Mouse (Mus musculus): Measurements from ENCODE around the gene Ift81.

Gene Ift81

DNA sequence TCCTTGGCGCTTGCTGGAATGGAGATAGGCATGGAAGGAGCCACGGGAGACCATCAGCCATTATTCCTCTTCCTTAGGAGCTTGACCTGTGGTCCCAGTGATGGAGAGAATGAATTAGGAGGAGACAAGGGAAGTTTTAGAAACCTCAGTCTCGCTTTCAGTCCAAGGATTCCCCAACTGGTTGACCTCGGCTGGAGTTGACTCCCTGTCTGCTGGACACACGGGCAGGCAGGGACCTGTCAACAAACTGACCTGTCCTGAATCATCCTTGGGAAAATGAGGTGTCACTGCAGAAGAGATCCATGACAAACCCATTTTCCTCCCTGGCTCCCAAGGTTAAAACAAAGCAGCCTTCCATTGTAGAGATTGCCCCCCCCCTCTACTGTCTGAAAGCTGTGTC lies 97.4 kb downstream of the Ift81 start:
- DNase-seq (ENCODE audit: low read depth, low spot score): no peak

DNA sequence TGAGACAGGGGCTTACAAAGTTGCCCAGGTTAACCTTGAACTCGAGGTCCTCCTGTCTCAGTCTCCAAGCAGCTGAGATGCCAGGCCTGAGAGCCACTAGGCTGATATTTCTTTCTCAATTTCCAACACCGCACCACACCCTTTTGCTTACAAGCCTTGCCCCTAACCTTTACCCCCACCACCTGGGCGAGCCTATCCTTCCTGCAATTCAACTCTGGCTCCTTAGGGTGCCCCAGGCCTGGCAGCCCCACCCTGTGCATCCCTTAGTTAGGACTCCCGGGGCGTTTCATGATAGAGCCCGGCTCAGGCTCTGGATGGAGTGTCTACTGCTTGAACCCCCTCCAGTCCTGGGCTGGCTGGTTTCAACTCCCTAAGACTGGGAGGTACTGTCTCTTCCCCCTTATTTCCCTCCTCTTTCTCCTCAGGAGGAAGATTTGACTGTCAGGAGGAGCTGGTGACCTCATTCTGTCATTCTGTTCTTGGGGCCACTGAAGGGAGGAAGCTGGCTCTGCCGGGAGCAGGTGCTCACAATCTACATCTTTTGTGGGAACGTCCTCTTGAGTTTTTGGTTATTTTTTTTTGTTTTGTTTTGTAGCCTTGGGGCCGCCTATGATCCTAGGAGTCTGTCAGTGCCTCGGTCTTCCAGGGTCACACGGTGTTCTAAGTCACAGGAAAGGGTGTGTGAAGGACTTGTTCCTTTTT lies 98.1 kb downstream of the Ift81 start:
- DNase-seq (ENCODE audit: low read depth, low spot score): no peak

DNA sequence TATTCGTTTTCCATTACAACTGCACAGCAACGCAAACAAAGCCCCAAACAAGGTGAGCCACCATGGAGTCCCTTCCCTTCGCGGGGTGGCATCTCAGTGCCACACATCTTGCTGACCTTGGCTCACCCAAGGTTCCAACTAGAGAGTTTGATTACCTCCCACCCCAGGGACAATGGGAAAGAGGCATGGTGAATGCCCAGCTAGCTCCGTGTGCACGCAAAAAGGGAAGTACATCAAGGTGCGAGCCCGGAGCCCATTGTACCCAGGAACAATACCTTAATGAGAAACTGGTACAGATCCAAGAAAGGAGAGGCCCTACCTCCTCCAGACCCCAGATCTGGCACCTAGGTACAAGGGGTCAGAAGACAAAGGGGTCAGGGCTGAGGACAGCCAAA lies 100.2 kb downstream of the Ift81 start:
- DNase-seq (ENCODE audit: low read depth, low spot score): no peak

DNA sequence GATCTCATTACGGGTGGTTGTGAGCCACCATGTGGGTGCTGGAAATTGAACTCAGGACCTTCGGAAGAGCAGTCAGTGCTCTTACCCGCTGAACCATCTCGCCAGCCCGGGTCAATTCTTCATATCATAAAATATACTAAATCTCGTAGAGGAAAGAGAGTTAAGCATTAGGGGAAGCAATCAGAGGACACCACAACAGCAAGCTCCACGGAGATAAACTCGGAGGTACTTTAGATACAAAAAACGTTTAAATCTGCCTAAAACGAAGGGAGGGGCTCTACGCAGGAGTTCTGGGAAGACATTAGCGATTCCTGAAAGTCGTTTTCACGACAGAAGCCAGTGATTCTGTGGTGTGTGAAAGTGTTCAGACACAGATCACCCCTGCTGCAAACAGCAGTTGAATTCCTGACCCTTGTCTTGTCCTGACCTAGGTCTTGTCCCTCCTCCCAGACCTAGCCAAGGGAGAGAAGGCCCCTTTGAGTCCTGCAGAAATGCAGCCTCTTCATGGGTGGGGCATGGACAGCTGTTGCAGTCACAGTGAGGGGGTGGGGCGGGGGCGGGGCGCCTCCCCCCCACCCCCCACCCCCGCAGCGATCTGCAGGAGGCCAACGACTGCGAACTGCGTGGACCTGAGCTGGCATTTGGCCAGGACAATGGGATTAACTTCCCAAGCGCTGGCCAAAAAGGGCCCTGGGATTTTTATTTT lies 100.7 kb downstream of the Ift81 start:
- DNase-seq (ENCODE audit: low read depth, low spot score): no peak

DNA sequence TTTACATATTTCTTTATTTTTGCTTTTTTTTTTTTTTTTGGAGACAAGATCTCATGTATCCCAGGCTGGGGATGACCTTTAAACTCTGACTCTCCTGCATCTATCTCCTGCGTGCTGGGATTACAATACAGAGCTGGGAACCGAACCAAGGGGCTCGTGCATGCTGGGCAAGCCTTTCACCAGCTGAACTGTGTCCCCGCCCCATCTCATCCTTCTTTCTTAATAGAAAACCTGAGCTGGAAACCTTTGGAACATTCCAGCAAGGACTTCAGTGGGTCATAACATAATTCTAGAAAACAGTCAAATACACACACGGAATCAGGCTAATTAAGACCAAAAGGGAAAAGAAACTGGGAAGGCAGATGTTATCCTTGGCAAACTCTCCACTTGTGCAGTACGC lies 102.3 kb downstream of the Ift81 start:
- DNase-seq (ENCODE audit: low read depth, low spot score): no peak

DNA sequence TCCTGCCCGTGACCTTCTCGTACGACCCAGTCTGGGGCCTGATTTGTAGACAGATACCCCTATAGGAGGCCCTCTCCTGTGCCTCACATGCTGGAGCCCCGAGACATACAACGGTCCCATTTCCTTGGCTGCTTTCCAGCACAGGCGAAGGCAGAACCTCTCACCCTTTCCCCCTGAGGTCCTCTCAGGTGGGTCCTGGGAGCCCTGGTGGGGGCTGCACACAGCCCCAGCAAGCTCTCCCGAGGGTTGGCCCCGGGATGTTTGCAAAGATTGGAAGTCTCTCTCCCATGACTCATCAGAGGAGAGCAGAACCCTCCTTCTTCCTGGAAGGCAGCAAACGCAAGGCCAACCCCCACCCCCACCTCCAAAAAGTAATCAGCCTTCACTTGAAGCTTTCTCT lies 102.9 kb downstream of the Ift81 start:
- DNase-seq (ENCODE audit: low read depth, low spot score): peak; percentile 11

DNA sequence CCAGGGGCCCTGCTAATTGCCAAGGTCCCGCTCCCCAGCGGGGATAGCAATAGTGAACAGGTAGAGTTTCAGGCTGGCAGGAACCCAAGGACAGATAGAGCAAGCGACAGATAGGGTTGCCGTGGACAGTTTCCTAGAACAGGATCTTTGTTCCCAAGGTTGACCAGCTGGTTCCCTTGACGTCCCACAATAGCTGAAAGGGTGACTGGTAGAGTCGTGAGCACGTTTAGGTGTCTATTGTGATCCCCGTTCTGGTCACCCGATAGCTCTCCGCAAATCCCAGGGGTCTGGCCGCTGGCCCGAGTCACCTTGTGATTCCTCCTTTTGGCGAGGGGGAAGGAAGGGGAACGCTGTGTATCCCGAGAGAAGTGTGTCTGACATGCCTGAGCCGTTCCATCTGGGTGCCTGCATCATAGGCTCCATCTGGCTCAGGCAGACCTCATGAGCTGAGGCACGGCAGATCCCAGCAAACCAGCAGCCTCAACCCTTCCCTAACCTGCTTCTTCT lies 103.6 kb downstream of the Ift81 start:
- no peak for DNase-seq (ENCODE audit: low read depth, low spot score)

DNA sequence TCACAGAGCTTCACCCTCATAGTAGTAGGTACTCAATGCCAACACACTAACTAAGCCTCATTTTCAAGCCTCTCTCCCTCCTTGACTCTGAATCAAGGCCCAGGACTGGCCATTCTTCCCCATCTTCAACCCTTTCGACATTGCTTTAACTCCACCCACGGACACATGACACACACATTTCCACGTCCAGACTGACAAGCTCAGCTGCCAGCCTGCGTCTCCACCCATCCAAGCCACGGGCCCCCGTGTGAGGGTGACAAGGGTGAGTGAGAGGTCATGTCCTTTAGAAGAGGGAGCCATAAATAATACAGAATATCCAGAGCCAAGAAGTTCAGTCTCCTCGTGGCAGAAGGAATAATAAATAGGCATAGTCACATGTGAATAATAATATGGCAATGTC lies 104.7 kb downstream of the Ift81 start:
- DNase-seq (ENCODE audit: low read depth, low spot score): no peak

DNA sequence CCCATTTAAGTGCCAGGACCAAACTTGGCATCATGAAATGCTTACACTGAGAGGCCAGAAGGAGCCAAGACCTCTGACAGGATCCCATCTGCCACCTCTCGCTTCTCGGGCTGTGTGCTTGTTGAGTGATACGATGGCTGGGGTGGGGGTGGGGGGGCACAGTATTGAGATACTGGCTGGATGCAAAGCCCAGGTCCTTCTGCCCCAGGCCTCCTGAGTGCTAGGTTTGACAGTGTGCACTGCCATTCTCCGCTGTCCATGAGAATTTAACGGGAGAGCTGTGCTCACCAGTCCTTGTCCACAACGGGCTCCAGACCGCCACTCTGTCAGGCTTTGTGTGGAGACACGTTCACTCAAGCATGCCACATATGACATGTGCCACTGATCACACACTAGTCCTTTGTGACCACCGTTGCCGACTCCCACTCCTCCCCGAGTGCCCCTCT lies 105.4 kb downstream of the Ift81 start:
- no peak for DNase-seq (ENCODE audit: low read depth, low spot score)

DNA sequence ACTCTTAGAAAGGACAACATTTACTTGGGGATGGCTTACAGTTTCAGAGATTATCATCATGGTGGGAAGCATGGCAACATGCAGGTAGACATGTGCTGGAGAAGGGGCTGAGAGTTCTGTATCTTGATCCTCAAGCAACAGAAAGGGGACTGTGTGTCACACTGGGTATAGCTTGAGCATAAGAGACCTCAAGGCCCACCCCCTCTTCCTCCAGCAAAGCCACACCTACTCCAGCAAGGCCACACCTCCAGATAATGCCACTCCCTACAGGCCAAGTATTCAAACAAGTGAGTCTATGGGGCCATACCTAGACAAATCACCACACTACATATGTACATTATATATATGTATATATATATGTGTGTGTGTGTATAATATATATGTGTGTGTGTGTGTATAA lies 106.9 kb downstream of the Ift81 start:
- no peak for DNase-seq (ENCODE audit: low read depth, low spot score)

DNA sequence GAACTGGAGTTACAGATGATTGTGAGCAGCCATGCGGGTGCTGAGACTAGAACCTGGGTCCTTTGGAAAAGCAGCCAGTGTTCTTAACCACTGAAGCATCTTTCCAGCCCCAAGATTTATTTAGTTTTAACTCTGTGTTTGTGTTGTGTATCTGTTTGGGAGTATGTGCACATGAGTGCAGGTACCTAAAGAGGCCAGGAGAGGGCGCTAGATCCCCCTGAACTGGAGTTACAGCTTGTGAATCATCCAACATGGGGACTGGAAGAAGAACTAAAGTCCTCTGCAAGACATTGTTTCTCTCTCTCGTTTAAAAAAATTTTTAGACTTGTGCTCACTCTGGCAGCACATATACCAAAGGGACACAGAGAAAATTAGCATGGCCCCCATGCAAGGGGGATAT lies 107.9 kb downstream of the Ift81 start:
- no peak for DNase-seq (ENCODE audit: low read depth, low spot score)

DNA sequence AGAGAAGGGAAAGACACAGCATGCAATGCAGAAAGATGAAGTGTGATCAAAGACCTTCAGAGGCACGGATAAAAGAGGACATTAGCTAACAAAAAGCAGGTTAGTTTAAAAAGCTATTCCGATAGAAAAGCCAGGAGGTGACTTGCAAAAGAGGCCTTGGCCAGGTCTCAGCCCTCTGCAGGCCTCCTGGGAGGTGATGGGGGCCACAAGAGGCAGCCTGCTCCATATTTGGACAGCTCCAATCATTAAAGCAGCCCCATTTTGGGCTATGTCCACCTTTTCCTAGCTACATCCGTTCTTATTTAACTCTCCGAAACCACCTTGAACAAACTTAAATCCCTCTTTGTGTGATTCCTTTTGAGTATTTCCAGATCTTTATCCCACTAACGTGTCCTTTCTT lies 108.8 kb downstream of the Ift81 start:
- no peak for DNase-seq (ENCODE audit: low read depth, low spot score)

DNA sequence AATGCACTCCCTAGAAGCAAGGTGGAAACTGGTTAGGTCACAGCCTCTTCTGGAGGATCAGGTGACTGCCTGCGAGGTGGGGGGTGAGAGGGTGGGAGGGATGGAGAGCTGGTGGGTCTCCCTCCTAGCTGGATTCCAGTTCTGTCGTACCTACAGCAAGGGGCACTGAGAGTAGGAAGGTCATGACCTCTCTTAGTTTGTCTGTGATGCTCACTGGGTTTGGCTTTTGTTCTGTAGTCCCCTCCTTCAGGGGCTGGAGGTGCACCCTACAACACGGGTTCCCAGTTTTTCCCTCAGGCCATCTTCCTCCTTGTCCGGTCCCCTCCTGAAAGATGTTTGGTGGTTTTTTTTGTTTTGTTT lies 110.6 kb downstream of the Ift81 start:
- DNase-seq (ENCODE audit: low read depth, low spot score): no peak

DNA sequence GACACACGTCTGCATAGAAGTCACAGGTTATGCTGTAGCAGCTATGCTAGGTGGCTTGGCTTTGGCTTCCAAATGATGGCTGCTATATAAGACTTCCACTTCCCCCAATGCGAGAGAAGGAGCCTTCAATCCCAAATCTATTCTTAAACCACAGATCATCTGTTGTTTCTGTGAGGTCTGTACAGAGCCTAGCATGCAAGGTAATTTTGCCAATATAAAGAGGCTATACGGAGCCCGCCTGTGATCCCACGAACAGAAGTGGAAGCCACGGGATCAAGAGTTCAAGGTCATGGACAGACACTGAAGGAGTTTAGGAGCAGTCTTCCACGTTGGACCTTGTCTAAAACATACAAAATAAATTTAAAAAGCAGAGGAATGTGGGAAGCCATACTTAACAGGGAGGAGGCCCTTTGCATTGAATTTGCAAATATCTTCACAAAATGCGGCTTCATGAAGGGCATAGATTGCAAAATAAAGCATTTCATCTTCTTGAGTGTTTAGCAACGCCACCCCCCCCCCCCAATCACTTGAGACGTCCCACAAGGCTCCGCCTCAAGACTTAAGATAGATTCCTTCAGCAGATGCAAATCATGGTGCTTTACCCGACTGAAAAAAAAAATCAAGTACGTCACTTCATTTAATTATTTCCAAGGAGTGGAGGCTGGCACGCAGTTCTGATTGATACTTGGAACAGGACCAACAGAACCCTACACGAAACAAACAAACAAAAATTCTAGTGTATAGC lies 111.1 kb downstream of the Ift81 start:
- peak; percentile 18 for DNase-seq (ENCODE audit: low read depth, low spot score)

DNA sequence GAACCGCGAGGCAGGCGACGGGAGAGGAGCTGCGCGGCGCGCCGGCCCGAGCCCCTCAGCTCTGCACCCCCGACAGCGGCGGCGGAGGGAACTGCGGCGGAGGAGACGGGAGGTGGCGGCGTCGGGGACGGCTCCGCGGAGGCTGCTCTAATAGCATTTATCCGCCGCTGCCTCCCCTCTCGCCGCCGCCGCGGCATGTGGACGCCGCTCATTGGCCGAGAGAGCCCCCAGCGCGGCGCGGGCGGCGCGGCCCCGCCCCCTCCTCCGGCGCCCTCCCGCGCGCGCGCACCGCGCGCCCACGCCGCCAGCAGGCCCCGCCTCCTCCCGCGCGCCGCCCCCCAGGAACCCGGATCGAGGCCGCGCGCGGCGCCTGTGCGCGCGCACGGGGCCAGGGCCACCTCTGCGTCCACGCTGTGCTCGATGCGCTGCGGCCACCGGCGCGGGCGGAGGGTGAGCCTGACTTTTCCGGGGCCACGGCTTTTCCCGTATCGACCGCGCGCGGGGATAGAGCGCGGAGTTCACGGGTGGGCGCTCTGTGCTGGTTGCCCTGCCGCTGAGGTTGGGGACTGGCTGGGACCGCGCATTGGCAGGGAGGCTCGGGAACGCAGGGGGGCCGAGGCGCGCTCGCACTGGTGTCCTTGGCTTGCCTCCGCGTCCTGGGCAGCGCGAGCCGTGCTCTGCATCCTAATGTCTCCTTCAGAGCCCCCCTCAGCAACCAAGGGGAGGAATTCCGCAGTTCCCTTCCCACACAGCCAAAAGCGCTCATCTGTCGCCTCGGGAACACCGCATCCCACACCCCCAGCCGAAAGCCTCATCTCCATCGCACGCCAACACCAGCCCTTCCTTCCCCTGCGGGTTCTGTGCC lies 112.0 kb downstream of the Ift81 start, which contains the start of gene Atp2a2:
Gene Atp2a2, minus strand, starts transcription at position 149 of the 865 bp plus-strand sequence.
- peak; percentile 94 for DNase-seq (ENCODE audit: low read depth, low spot score)

DNA sequence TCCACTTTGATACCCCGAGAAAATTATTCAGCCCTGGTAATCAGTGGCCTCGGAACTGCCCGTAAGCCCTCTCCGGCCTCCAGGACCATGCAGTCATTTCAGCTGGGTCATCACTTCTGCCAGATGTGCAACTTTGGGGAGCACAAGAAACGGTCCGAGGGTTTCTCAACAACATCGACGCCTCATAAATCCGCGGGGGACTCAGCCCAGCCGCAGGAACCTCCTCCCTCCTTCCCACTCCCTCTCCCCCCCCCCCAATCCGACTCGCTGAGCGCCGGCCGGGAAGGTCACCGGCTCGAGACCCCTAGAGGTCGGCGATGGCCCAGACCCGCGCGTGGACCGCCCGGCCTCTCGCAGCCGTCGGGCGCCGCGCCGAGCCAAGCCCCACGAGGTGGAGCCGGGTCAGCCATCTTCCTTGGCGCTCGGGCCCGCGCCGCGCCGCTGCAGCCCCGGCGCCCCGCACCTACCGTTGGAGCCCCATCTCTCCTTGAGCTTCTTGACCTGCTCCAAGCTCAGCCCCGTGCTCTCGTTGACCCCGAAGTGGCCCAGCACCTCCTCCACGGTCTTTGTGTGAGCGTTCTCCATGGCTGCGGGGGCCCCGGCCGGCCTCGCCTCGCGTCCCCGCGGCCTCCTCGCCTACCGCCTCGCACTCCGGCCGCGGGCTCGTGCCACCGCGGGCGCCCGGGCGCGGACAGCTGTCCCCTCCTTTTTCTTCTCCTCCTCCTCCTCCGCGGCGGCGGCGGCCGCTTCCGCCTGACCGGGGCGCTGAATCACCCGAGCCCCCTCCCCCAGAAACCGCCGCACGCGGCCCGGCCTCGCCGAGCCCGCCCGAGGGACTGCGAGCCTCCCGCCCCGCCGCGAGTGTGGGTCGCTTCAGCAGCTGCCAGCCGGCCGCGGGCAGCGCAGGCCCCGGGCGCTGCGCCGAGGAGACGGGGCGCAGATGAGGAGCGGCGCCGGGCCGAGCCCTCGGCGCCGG lies 112.9 kb downstream of the Ift81 start:
- peak; percentile 64 for DNase-seq (ENCODE audit: low read depth, low spot score)

DNA sequence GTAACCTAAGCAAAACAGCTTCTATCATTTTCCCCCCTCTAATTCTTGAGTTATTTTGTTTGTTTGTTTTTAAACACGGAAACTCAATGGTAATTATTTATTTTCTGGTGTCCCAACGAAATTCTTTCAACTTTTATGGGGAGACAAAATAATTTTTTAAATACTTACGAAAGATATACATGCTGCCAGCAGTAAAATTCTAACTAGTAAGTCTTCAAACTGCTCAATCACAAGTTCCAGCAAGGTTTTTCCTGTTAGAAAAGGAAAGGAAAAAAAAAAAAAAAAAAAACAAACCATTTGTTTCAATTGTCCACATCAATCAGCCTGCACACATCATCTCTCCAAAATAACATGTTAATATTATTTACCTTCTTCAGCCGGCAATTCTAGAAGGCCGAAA lies 113.8 kb downstream of the Ift81 start:
- DNase-seq (ENCODE audit: low read depth, low spot score): no peak

All from CD4-positive helper T cell, adult 2 months (primary cell).